Mouse (Mus musculus) midbrain, embryonic 14.5 days (tissue): ENCODE data around the gene Pou2f3. TPM values are rescaled to one million over a fixed set of nuclear protein-coding genes. Genes with fewer than 3 reads are reported as not detected.
A peak's percentile ranks its signal among the peaks of the same experiment; 100 is the strongest.

Source experiments
- ATAC-seq: fragments of 200-750 bp; cut with Nextera tagmentation; 2 replicates; pipeline ENCODE4 v1.8.0; 2017; ENCODE audit warnings: moderate number of reproducible peaks, moderate library complexity; ENCODE audit not compliant: low FRiP score, low TSS enrichment
- DNase-seq: peaks from one replicate; pipeline ENCODE4 v3.0.0-alpha.2; 2015
- H3K27ac ChIP-seq: fragments of 300-500 bp; sonication (generic); replicated peaks from 2 replicates; pipeline ENCODE4 v1.5.1; 2014; ENCODE audit warnings: mild to moderate bottlenecking, low read depth, low read length, moderate library complexity
- H3K27me3 ChIP-seq: fragments of 300-500 bp; sonication (generic); 2 replicates; pipeline ENCODE4 v1.6.1; 2014; ENCODE audit warnings: low read length, control low read depth, mixed read lengths; ENCODE audit not compliant: control insufficient read depth, insufficient read depth
- H3K36me3 ChIP-seq: fragments of 300-500 bp; sonication (generic); 2 replicates; pipeline ENCODE4 v1.6.1; 2014; ENCODE audit warnings: low read length, control low read depth; ENCODE audit not compliant: control insufficient read depth, insufficient read depth
- H3K4me1 ChIP-seq: fragments of 300-500 bp; sonication (generic); 2 replicates; pipeline ENCODE4 v1.6.1; 2014; ENCODE audit warnings: mild to moderate bottlenecking, antibody characterized with exemption, low read length, control low read depth; ENCODE audit not compliant: control insufficient read depth, insufficient read depth
- H3K4me2 ChIP-seq: fragments of 300-500 bp; sonication (generic); 2 replicates; pipeline ENCODE4 v1.6.1; 2014; ENCODE audit warnings: mild to moderate bottlenecking, low read length, moderate library complexity
- H3K4me3 ChIP-seq: fragments of 300-500 bp; sonication (generic); replicated peaks from 2 replicates; pipeline ENCODE4 v1.5.1; 2014; ENCODE audit warnings: low read depth, low read length
- H3K9ac ChIP-seq: fragments of 300-500 bp; sonication (generic); replicated peaks from 2 replicates; pipeline ENCODE4 v1.6.1; 2014; ENCODE audit warnings: mild to moderate bottlenecking, low read length, moderate library complexity
- H3K9me3 ChIP-seq: fragments of 300-500 bp; sonication (generic); 2 replicates; pipeline ENCODE4 v1.6.1; 2016; ENCODE audit warnings: low read length, control low read depth, mixed read lengths; ENCODE audit not compliant: control insufficient read depth
- WGBS: fragments of 180-500 bp; shearing (Covaris S2); extraction: QIAGEN DNeasy Blood & Tissue Kit; methylation state at CpG from one replicate; pipeline ENCODE4 v1.1.7; 2014; 5-methylcytosine and 5-hydroxymethylcytosine counted together
- polyA plus RNA-seq: library from polyadenylated mRNA; unstranded; fragments of >200 nt; fragmentation: Nextera tagmentation; extraction: Ambion mirVana; gene quantifications from 2 replicates; pipeline ENCODE4 v1.2.1, GENCODE M21; 2014

Pou2f3 gene
- polyA plus RNA-seq, 1 experiment from 2014 or later = not detected

GRCm38 (mm10) chr9:43227626-43228025, 17.5 kb upstream of the Pou2f3 start:
- no peak for DNase-seq
- Histone ChIP-seq H3K4me3 (no peak overlapping the region), H3K27me3 (no peaks in the 10 kb centered on the region), H3K36me3 (no peaks in the 10 kb centered on the region), H3K27ac (no peak overlapping the region), H3K9me3 (no peaks in the 10 kb centered on the region), H3K9ac (no peak overlapping the region), H3K4me2 (no peak overlapping the region), H3K4me1 (no peaks in the 10 kb centered on the region)
- ATAC-seq = no peak
- WGBS = 88% methylated on average over 8 of the region's 8 CpGs

- Histone ChIP-seq H3K27ac (no peak overlapping the region), H3K36me3 (no peaks in the 10 kb centered on the region), H3K4me2 (no peak overlapping the region), H3K27me3 (no peaks in the 10 kb centered on the region), H3K4me1 (no peaks in the 10 kb centered on the region), H3K9ac (no peak overlapping the region), H3K4me3 (no peak overlapping the region), H3K9me3 (no peaks in the 10 kb centered on the region)
- 83% methylated on average over 9 of the region's 9 CpGs for WGBS
- DNase-seq (no peak), ATAC-seq (no peak)
These were observed 16.5 kb upstream of the Pou2f3 start for GRCm38 (mm10) chr9:43226573-43227160.

- WGBS = 64% methylated on average over 2 of the region's 2 CpGs
- H3K27ac ChIP-seq = no peak overlapping the region
- no peaks in the 10 kb centered on the region for H3K4me1 ChIP-seq
- ATAC-seq (no peak), DNase-seq (no peak)
- no peak overlapping the region for H3K4me3 ChIP-seq
- H3K9me3 ChIP-seq = no peaks in the 10 kb centered on the region
- H3K9ac ChIP-seq = no peak overlapping the region
- no peaks in the 10 kb centered on the region for H3K27me3 ChIP-seq
- no peaks in the 10 kb centered on the region for H3K36me3 ChIP-seq
- no peak overlapping the region for H3K4me2 ChIP-seq
These were observed 15.3 kb upstream of the Pou2f3 start for GRCm38 (mm10) chr9:43225481-43225880.

- Histone ChIP-seq H3K27ac (no peak overlapping the region), H3K9ac (no peak overlapping the region), H3K4me1 (no peaks in the 10 kb centered on the region), H3K4me3 (no peak overlapping the region), H3K9me3 (no peaks in the 10 kb centered on the region), H3K4me2 (no peak overlapping the region), H3K27me3 (no peaks in the 10 kb centered on the region), H3K36me3 (no peaks in the 10 kb centered on the region)
- ATAC-seq (no peak), DNase-seq (no peak)
- 55% methylated on average over 11 of the region's 11 CpGs for WGBS
These were observed 14.7 kb upstream of the Pou2f3 start for GRCm38 (mm10) chr9:43224771-43225355.

- no peaks in the 10 kb centered on the region for H3K9me3 ChIP-seq
- no peak overlapping the region for H3K4me2 ChIP-seq
- H3K4me3 ChIP-seq = no peak overlapping the region
- DNase-seq (no peak), ATAC-seq (no peak)
- H3K27me3 ChIP-seq = no peaks in the 10 kb centered on the region
- WGBS = 38% methylated on average over 8 of the region's 8 CpGs
- H3K36me3 ChIP-seq = no peaks in the 10 kb centered on the region
- H3K27ac ChIP-seq = no peak overlapping the region
- H3K4me1 ChIP-seq = no peaks in the 10 kb centered on the region
- no peak overlapping the region for H3K9ac ChIP-seq
These were observed 12.2 kb upstream of the Pou2f3 start for GRCm38 (mm10) chr9:43222429-43222715.

- 33% methylated on average over 18 of the region's 18 CpGs for WGBS
- ATAC-seq = 0 out of 2 replicates have a peak, but pooled peaks have one; percentile 31
- Histone ChIP-seq H3K27ac (no peak overlapping the region), H3K4me3 (no peak overlapping the region), H3K27me3 (no peaks in the 10 kb centered on the region), H3K36me3 (no peaks in the 10 kb centered on the region), H3K9ac (no peak overlapping the region), H3K4me1 (no peaks in the 10 kb centered on the region), H3K4me2 (no peak overlapping the region), H3K9me3 (no peaks in the 10 kb centered on the region)
- peak; percentile 94 for DNase-seq
These were observed 11.7 kb upstream of the Pou2f3 start for GRCm38 (mm10) chr9:43221643-43222428.

- peak; percentile 86 for DNase-seq
- H3K4me2 ChIP-seq = no peak overlapping the region
- no peak overlapping the region for H3K27ac ChIP-seq
- H3K4me3 ChIP-seq = no peak overlapping the region
- no peak overlapping the region for H3K9ac ChIP-seq
- peaks cover 7% of the 10 kb centered on the region for H3K27me3 ChIP-seq
- H3K4me1 ChIP-seq = peaks cover 10% of the 10 kb centered on the region
- no peaks in the 10 kb centered on the region for H3K36me3 ChIP-seq
- H3K9me3 ChIP-seq = no peaks in the 10 kb centered on the region
- WGBS = 24% methylated on average over 11 of the region's 11 CpGs
- no peak for ATAC-seq
These were observed 742 bp upstream of the Pou2f3 start for GRCm38 (mm10) chr9:43210771-43211450.

GRCm38 (mm10) chr9:43206022-43206390, 4.2 kb downstream of the Pou2f3 start:
- Histone ChIP-seq H3K4me2 (peak overlapping the region; percentile 52), H3K9me3 (no peaks in the 10 kb centered on the region), H3K9ac (no peak overlapping the region), H3K4me1 (peaks cover 17% of the 10 kb centered on the region), H3K27ac (no peak overlapping the region), H3K4me3 (peak overlapping the region; percentile 27), H3K27me3 (peaks cover 26% of the 10 kb centered on the region), H3K36me3 (no peaks in the 10 kb centered on the region)
- DNase-seq = no peak
- WGBS = 3% methylated on average over 15 of the region's 15 CpGs
- no peak for ATAC-seq
